Mouse (Mus musculus): ENCODE data around the gene Stt3a. TPM values are rescaled to one million over a fixed set of nuclear protein-coding genes. Genes with fewer than 3 reads are reported as not detected.

Stt3a gene
- total RNA-seq (2021), result 10 to 100 TPM; 62.9 to 70.7 TPM

- intact Hi-C loops (cut with DNase I), result loop anchor here (5.0 kb wide), 1 partner anchor 40 kb away; the partner anchor contains the start of gene Chek1
- DNase-seq (ENCODE audit: low spot score in 2 of 2), result peak; percentile 99
Observed at GRCm38 (mm10) chr9:36767203-36768143, at the start of gene Stt3a. Stt3a (minus strand) TSS chr9:36767679.

DNA sequence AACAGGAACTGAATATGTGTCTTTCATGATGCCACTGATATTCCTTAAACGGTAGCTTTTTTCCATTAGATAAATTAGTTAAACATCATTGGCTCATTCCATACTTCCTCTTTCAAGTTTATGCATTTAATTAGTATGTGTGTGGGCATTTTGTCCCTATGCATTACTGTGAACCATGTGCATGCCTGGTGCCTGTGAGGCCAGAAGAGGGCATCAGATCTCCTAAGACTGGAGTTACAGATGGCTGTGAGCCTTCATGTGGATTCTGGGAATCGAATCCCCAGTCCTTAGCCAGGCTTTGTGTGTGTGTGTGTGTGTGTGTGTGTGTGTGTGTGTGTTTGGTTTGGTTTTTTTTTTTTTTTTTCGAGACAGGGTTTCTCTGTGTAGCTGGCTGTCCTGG, 47.0 kb upstream of the Stt3a start:
- DNase-seq (ENCODE audit: low spot score in 2 of 2), result no peak
- intact Hi-C loops (cut with DNase I), result no loop called here

GRCm38 (mm10) chr9:36808126-36808785, 40.8 kb upstream of the Stt3a start:
- no peak for DNase-seq (ENCODE audit: low spot score in 2 of 2)
- intact Hi-C loops (cut with DNase I), result no loop called here

- no peak for DNase-seq (ENCODE audit: low spot score in 2 of 2)
- intact Hi-C loops (cut with DNase I), result no loop called here
Observed at GRCm38 (mm10) chr9:36805256-36805975, 37.9 kb upstream of the Stt3a start.

- intact Hi-C loops (cut with DNase I), result no loop called here
- no peak for DNase-seq (ENCODE audit: low spot score in 2 of 2)
Observed at GRCm38 (mm10) chr9:36803926-36804325, 36.4 kb upstream of the Stt3a start.

GRCm38 (mm10) chr9:36803386-36803785, 35.9 kb upstream of the Stt3a start:
- intact Hi-C loops (cut with DNase I), result no loop called here
- no peak for DNase-seq (ENCODE audit: low spot score in 2 of 2)

DNA sequence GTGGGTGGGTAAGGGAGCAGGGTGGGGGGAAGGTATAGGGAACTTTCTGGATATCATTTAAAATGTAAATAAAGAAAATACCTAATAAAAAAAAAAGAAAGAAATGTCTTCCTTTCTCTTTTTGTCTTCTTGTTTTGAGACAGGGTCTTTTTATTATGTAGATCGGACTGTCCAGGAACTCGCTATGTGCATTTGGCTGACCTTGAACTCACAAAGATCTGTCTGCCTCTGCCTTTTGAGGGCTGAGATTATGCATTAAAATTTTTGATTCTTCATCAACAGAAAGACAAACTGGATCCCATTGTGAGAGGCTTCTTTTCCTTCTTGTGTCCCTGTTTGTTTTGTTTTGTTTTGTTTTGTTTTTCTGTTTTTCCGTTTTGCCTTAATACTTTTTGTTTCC, 35.5 kb upstream of the Stt3a start:
- DNase-seq (ENCODE audit: low spot score in 2 of 2), result no peak
- intact Hi-C loops (cut with DNase I), result no loop called here

GRCm38 (mm10) chr9:36801961-36802360, 34.5 kb upstream of the Stt3a start:
- DNase-seq (ENCODE audit: low spot score in 2 of 2), result no peak
- intact Hi-C loops (cut with DNase I), result no loop called here

DNA sequence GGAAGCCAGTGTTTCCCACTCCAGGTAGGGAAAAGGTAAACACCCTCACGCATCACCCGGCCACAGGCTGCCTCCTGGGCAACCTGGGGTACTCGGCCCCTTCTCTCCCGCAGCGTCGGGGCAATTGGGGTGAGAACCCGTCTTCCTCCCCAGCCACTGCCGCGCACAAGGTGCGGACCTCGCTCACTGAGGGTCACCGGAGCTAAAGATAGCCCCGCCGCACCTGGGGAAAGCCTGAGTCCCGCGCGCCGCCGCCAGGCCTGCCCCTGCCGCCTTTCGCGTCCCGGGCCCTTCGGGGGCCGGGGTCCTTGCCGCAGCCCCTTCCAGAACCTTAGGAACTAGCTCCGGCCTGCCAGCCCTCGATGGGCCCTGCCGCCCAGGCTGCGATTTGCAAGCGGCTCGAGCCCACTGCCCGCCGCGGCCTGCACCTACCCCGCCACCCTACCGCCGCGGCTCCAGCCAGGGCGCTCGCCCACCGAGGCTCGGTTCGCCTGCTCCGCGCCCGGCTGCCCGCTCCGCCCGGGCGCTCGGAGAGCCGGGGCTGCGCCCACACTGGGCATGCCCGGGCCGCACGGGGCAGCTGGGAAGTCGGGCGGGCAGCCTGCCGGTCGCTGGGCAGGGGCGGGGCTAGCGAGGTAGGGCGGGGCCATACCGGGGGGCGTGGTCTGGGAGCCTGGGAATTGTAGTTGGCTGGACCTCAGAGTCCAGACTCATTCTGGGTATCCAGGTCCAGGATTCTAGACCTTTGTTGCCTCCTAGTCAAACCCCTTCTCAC, 29.5 kb upstream of the Stt3a start, which contains the start of gene Ei24:
TSS of gene Ei24 (minus strand) at position 613 of the 775 bp plus-strand sequence.
- DNase-seq (ENCODE audit: low spot score in 2 of 2), result peak; percentile 87 to 92
- intact Hi-C loops (cut with DNase I), result loop anchor here (5.0 kb wide), 1 partner anchor 35 kb away; no protein-coding TSS in a partner anchor

GRCm38 (mm10) chr9:36796224-36796623, 28.7 kb upstream of the Stt3a start:
- no peak for DNase-seq (ENCODE audit: low spot score in 2 of 2)
- intact Hi-C loops (cut with DNase I), result loop anchor here (5.0 kb wide), 1 partner anchor 36 kb away; no protein-coding TSS in a partner anchor

DNA sequence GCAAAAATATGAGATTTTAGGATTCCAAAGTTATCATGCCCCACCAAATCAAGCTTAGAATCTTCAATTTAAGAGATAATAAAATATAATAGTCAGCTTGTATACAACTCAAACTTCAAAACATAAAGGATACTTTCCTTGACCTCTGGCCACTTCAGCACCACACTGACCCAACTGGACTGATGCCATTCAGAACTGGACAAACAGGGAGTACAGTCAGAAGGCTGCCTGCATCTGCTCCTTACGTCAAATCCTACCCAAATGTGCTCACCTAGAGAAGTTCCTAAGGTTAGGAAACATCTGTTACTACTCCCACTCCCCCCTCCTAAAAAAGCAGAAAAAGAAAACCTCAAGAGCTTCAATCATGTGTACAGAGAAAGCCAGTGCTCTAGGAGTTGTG, 28.1 kb upstream of the Stt3a start:
- intact Hi-C loops (cut with DNase I), result loop anchor here (5.0 kb wide), 1 partner anchor 37 kb away; no protein-coding TSS in a partner anchor
- no peak for DNase-seq (ENCODE audit: low spot score in 2 of 2)

- DNase-seq (ENCODE audit: low spot score in 2 of 2), result no peak
- intact Hi-C loops (cut with DNase I), result no loop called here
Observed at GRCm38 (mm10) chr9:36794487-36794886, 27.0 kb upstream of the Stt3a start.

DNA sequence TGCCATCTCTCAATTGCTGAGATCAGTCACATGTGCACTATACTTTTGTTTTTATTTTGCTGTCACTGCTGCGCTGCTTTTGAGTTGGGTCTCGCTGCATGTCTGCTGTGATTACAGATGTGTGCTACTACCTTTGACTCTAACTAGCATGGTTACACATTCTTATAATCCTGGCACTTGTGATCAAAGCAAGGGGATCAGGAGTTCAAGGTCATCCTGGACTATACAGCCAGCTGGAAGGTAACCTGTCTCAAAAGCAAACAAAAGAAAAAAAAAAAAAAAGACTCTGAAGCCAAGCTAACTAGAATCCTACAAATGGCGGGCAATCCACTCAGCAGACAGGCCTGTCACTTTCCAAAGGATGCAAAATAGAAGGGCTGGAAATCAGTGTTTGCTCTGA, 24.7 kb upstream of the Stt3a start:
- DNase-seq (ENCODE audit: low spot score in 2 of 2), result no peak
- intact Hi-C loops (cut with DNase I), result no loop called here

DNA sequence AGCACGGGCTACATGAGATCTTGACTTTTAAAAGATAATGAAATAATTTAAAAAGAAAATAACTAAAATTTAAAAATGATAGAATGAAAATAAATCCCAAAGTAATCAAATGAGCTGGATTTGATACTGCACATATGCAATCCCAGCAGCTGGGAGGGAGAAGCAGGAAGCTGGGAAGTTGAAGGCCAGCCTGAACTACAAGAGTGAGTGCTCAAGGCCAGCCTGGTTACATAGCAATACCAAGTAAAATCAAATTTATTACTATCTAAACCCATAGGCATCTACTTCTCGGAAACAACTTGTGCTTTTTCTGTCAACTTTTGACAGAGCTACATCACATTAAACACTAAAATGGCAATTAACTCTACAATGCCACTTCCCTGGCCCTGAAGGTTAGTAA, 16.4 kb upstream of the Stt3a start:
- no peak for DNase-seq (ENCODE audit: low spot score in 2 of 2)
- intact Hi-C loops (cut with DNase I), result no loop called here

- no peak for DNase-seq (ENCODE audit: low spot score in 2 of 2)
- intact Hi-C loops (cut with DNase I), result loop anchor here (5.0 kb wide), 1 partner anchor 42 kb away; the partner anchor contains the start of gene Chek1
Observed at GRCm38 (mm10) chr9:36769048-36769413, 1.6 kb upstream of the Stt3a start.

GRCm38 (mm10) chr9:36768156-36769047, 923 bp upstream of the Stt3a start:
- intact Hi-C loops (cut with DNase I), result loop anchor here (5.0 kb wide), 1 partner anchor 41 kb away; the partner anchor contains the start of gene Chek1
- peak in 1 of 2 experiments; percentile 46 for DNase-seq (ENCODE audit: low spot score in 2 of 2)

GRCm38 (mm10) chr9:36764378-36764777, 3.1 kb downstream of the Stt3a start:
- intact Hi-C loops (cut with DNase I), result no loop called here
- DNase-seq (ENCODE audit: low spot score in 2 of 2), result no peak
